In the genomic region with DNA sequence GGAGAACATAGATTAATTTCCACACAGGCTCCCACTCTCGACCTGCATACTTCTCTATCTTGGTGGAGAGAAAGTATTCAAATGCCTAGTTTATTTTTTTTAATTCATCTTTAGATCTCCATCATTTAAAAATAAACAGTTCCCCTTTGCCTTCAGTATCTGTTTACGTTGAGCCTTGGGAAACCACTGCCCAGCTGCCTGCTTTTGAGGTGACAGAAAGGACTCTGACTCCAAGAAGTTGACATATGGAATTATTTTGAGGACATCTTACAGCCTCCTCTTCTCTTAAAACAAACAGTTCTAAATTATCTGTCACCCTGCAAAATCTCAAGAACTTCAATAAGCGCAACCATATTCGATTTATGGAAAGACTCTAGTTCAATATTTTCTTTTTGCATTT, we compare ENCODE assay signal across 25 mouse cellular contexts.
"Had no signal": no experiment of that assay in that cellular context is flagged by ENCODE, and none has a peak within 500 bp of the region (broad histone marks: within the 10 kb centered on the region; RNA-seq: fewer than 3 reads in every experiment).

No protein-coding gene starts in this region.

- H3K36me3 ChIP-seq: heart, embryonic 13.5 days; heart, embryonic 15.5 days; hindbrain, embryonic 13.5 days; hindbrain, embryonic 15.5 days; kidney, embryonic 15.5 days; limb, embryonic 13.5 days; limb, embryonic 15.5 days had no signal

- DNase-seq: gastrocnemius, postnatal 14 days; gastrocnemius, postnatal 36 days; heart, adult 11 months; heart, adult 2 months; heart, postnatal 14 days; heart, postnatal 36 days; kidney, adult 11 months; kidney, adult 2 months; kidney, adult 9 months; kidney, postnatal 14 days; kidney, postnatal 36 days; layer of hippocampus, adult 9-11 months; layer of hippocampus, postnatal 36 days; left cerebral cortex, postnatal 4 days had no signal

- H3K9ac ChIP-seq: heart, embryonic 13.5 days; heart, embryonic 15.5 days; hindbrain, embryonic 13.5 days; hindbrain, embryonic 15.5 days; kidney, embryonic 15.5 days; limb, embryonic 13.5 days; limb, embryonic 15.5 days had no signal

- H3K4me1 ChIP-seq: heart, embryonic 15.5 days; hindbrain, embryonic 13.5 days; hindbrain, embryonic 15.5 days; kidney, embryonic 15.5 days; limb, embryonic 13.5 days; limb, embryonic 15.5 days had no signal

- H3K4me3 ChIP-seq: heart, adult 2 months; heart, embryonic 13.5 days; heart, embryonic 15.5 days; hindbrain, embryonic 13.5 days; hindbrain, embryonic 15.5 days; kidney, embryonic 15.5 days; limb, embryonic 13.5 days; limb, embryonic 15.5 days had no signal

- H3K4me2 ChIP-seq: heart, embryonic 11.5 days; heart, embryonic 13.5 days; heart, embryonic 15.5 days; hindbrain, embryonic 13.5 days; hindbrain, embryonic 15.5 days; kidney, embryonic 15.5 days; limb, embryonic 13.5 days; limb, embryonic 15.5 days had no signal

- H3K9me3 ChIP-seq: heart, embryonic 13.5 days; heart, embryonic 15.5 days; hindbrain, embryonic 13.5 days; hindbrain, embryonic 15.5 days; kidney, embryonic 15.5 days; limb, embryonic 13.5 days had no signal

- H3K27ac ChIP-seq: heart, adult 2 months; heart, embryonic 13.5 days; heart, embryonic 15.5 days; hindbrain, embryonic 13.5 days; hindbrain, embryonic 15.5 days; hindbrain, postnatal 0 days; kidney, embryonic 15.5 days; kidney, postnatal 0 days; limb, embryonic 13.5 days; limb, embryonic 15.5 days had no signal

- ATAC-seq: hindbrain, postnatal 0 days; intestine, embryonic 16.5 days had no signal

- H3K27me3 ChIP-seq: heart, embryonic 13.5 days; heart, embryonic 15.5 days; hindbrain, embryonic 13.5 days; hindbrain, embryonic 15.5 days; kidney, embryonic 15.5 days; limb, embryonic 13.5 days; limb, embryonic 15.5 days had no signal
